Mouse (Mus musculus): ENCODE results near the gene Olfr1469. TPM values are rescaled to one million over a fixed set of nuclear protein-coding genes. Genes with fewer than 3 reads are reported as not detected.
"Not testable (repeated sequence)": the region's sequence is repeated elsewhere in the genome, so short reads cannot be mapped to it uniquely, and the experiment has no call there.

Olfr1469 gene
- total RNA-seq (2022) = not detected

- DNase-seq (ENCODE audit: low spot score in 2 of 2) = no peak
These were observed at the start of gene Olfr1469 for GRCm38 (mm10) chr19:13407549-13407948. TSS of gene Olfr1469 (plus strand) at chr19:13407849.

DNA sequence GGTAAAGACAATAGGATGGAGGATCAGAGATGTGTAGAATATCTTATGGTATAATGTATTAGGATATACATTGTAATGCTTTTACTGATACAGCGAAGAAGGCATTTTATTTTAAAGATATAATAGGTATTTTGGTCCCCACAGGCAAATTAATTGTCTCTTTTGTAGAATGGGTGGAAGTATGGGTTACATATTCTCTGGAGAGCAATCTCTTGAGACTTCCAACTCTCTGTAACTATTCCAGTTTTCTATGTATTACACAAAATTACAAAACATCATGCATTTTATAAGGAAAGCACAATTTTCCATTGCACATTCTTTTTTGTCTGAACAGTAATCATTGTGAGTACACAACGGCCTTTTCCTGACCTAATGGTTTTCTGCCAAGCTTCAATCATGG is 45.7 kb upstream of the Olfr1469 start, which contains the start of gene Olfr1467:
Olfr1467 (plus strand) TSS at position 301 of the 400 bp plus-strand sequence.
- DNase-seq (ENCODE audit: low spot score in 2 of 2) = no peak

DNA sequence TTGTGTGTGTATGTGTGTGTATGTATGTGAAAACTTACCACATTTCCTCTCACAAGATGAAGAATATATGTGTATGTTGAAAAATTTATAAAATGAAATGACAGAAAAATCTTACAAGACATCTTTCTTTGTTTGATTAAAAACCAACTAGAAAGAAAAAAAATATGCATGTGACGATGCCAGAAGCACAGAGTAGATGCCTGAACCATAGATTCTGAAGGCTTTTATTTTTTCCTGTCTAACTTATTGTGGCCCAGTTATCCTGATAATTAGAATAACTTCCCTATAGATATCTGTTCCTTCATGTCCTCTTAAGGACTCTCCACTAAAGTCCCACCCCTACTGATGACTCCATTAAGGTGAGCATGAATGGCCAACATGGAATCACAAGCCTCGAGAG is 35.5 kb downstream of the Olfr1469 start, which contains the start of gene Olfr1471:
Olfr1471 (plus strand) TSS at position 301 of the 400 bp plus-strand sequence.
- not testable (repeated sequence) for DNase-seq (ENCODE audit: low spot score in 2 of 2)

DNA sequence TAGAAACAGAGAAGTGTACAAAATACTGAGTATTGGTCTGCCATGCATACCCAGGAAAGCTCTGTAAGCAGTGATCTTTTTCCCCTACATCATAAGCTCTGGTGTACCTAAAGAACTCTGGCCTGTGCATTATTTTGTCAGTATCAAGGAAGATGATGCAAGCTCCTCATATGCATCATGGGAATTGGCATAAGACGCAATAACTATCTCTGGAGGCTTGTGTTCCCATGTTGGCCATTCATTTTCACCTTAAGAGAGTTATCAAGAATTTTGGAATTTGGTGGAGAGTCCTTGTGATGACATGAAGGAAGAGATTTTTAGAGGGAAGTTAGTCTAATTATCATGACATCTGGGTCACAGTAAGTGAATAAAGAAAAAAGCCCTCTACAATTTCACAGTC is 48.3 kb downstream of the Olfr1469 start, which contains the start of gene Olfr1472:
Olfr1472 (minus strand) TSS at position 101 of the 400 bp plus-strand sequence.
- DNase-seq (ENCODE audit: low spot score in 2 of 2) = no peak

Other genes with a start within 250 kb of the Olfr1469 start
- gene Olfr1461, start 244.8 kb upstream of the Olfr1469 start, total RNA-seq (2022) = not detected
- not detected for gene Olfr1462, start 222.1 kb upstream of the Olfr1469 start, total RNA-seq (2022)
- gene Olfr1463, start 176.5 kb upstream of the Olfr1469 start, total RNA-seq (2022) = not detected
- gene Olfr1465, start 92.3 kb upstream of the Olfr1469 start, total RNA-seq (2022) = not detected
- not detected for gene Olfr1466, start 69.0 kb upstream of the Olfr1469 start, total RNA-seq (2022)
- gene Olfr1467, start 45.6 kb upstream of the Olfr1469 start, total RNA-seq (2022) = not detected
- gene Olfr1471, start 35.6 kb downstream of the Olfr1469 start, total RNA-seq (2022) = not detected
- not detected for gene Olfr1472, start 48.2 kb downstream of the Olfr1469 start, total RNA-seq (2022)
- not detected for gene Olfr1474, start 61.7 kb downstream of the Olfr1469 start, total RNA-seq (2022)
- gene Olfr1475, start 72.3 kb downstream of the Olfr1469 start, total RNA-seq (2022) = not detected
- not detected for gene Olfr1477, start 92.7 kb downstream of the Olfr1469 start, total RNA-seq (2022)
- not detected for gene Olfr1480, start 120.1 kb downstream of the Olfr1469 start, total RNA-seq (2022)
- gene Olfr1484, start 175.7 kb downstream of the Olfr1469 start, total RNA-seq (2022) = not detected
- not detected for gene Olfr1487, start 209.5 kb downstream of the Olfr1469 start, total RNA-seq (2022)
- gene Olfr1489, start 223.8 kb downstream of the Olfr1469 start, total RNA-seq (2022) = not detected
- gene Olfr1490, start 243.2 kb downstream of the Olfr1469 start, total RNA-seq (2022) = not detected

Data from layer of hippocampus, adult 8-10 months (tissue).